Mouse (Mus musculus) ES-E14 (cell line): ENCODE measurements around the gene Mknk2.

Source experiments
- HCFC1 ChIP-seq: IDR thresholded peaks from 2 replicates; pipeline ENCODE4 v1.6.1; 2012; ENCODE audit warnings: low read length, inconsistent platforms, borderline replicate concordance; ENCODE audit not compliant: insufficient read depth
- ZC3H11A ChIP-seq: IDR thresholded peaks from 2 replicates; pipeline ENCODE4 v1.6.1; 2012; ENCODE audit warnings: low read depth, mild to moderate bottlenecking, inconsistent platforms, low read length, borderline replicate concordance

DNA sequence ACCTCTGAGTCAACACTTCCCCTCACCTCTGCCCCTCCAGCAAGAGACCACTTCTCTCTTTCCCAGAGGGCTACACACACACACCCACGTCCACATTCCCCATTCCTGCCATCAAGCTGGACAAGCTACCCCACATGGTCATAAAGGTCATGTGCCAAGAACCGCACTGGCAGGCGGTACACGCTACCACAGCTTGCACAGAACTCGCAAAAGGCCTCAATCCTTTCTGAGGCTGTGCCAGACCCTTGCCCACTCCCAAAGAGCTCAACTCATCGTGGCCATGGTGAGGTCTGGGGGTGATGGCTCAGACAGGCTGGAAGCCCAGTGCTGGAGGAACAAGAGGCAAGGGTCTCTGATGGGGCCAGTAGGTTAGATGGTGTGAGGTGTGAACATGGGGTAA, 23.0 kb downstream of the Mknk2 start:
- TF ChIP-seq ZC3H11A (no peak), HCFC1 (no peak)
